Mouse (Mus musculus): ENCODE measurements around the gene Atp5j2.
"Not testable (repeated sequence)": the region's sequence is repeated elsewhere in the genome, so short reads cannot be mapped to it uniquely, and the experiment has no call there.

Atp5j2 gene

GRCm38 (mm10) chr5:145191962-145192361 is at the start of gene Atp5j2:
Gene Atp5j2 (minus strand): TSS chr5:145192062.
- DNase-seq (ENCODE audit: low read depth, low spot score) = no peak

- DNase-seq (ENCODE audit: low read depth, low spot score) = no peak
Observed at GRCm38 (mm10) chr5:145234636-145235035, 42.8 kb upstream of the Atp5j2 start.

GRCm38 (mm10) chr5:145231893-145232411 is 40.1 kb upstream of the Atp5j2 start:
- no peak for DNase-seq (ENCODE audit: low read depth, low spot score)

- peak; percentile 92 for DNase-seq (ENCODE audit: low read depth, low spot score)
Observed at GRCm38 (mm10) chr5:145231367-145231871, 39.6 kb upstream of the Atp5j2 start, which contains the start of gene Zfp655. Gene Zfp655 (plus strand): TSS chr5:145231715.

DNA sequence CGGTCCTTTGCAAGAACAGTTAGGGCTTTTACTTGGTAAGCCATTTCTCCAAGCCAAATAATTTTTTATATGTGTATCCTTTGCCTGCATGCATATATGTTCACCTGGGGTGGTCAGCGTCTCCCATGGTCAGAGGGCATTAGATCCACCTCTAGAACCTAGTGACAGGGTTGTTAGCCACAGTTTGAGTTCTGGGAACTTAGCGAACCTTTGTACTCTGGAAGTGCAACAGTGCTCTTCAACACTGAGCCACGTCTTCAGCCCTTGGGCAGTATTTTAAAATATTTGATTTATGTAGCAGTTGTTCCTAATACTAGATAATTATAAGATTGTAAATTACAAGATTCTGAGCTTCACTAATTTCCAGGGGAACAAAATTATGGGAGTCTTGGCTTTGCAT is 38.8 kb upstream of the Atp5j2 start:
- no peak for DNase-seq (ENCODE audit: low read depth, low spot score)

GRCm38 (mm10) chr5:145229283-145229682 is 37.4 kb upstream of the Atp5j2 start:
- not testable (repeated sequence) for DNase-seq (ENCODE audit: low read depth, low spot score)

DNA sequence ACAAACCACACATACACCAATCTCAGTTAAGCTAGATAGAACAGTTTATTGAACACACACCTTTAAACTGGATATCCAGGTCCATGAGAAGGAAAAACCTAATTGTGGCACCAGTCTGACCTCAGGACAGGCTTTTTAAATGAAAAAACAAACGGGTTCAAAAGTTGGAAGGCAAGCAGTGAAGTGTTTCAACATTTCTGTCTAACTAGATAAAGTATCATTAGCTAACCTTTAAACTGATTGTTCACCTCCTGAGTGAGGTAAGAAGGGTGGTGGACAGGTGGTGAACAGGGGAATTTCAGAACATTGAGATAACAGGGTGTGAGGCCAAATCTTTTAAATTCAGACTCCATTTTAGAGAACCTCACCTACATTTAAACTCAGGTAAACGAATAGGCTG is 34.6 kb upstream of the Atp5j2 start:
- no peak for DNase-seq (ENCODE audit: low read depth, low spot score)

DNA sequence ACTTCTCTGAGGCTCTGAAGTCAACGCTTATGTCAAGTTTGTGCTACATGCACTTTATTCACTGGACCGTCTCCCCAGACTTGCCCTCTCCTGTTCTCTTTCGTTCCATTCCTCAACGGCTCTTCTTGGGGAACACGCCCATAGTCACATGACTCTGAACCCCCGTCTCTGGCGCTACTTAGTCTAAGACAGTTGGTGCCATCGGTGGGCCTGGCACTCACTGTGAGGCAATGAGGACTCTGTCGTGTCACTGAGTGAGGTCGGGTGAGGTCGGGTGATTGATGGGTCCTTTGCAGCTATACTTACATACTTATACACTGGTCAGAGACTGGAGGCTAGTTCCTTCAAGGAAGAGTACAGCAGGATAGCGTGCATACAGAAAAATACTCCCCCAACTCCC is 31.5 kb upstream of the Atp5j2 start:
- DNase-seq (ENCODE audit: low read depth, low spot score) = no peak

DNA sequence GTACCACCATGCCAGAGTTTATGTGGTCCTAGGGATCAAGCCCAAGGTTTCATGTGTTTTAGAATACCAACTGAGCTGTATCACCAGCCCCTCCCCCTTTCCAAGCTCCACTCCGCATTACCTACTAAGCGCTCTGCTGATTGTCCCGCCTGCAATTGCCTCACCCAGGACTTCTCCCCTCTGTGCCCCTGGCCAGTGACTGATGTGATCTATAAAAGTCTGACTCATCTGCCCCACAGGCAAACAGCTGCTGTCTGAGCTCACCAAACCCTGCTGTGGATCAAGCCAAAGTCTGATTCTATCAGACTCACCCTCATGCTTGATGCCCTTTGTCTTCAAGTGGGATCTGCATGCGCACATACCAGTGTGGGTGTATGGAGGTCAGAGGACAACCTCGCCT is 31.0 kb upstream of the Atp5j2 start:
- no peak for DNase-seq (ENCODE audit: low read depth, low spot score)

GRCm38 (mm10) chr5:145219981-145220380 is 28.1 kb upstream of the Atp5j2 start:
- no peak for DNase-seq (ENCODE audit: low read depth, low spot score)

GRCm38 (mm10) chr5:145218671-145219070 is 26.8 kb upstream of the Atp5j2 start:
- DNase-seq (ENCODE audit: low read depth, low spot score) = no peak

DNA sequence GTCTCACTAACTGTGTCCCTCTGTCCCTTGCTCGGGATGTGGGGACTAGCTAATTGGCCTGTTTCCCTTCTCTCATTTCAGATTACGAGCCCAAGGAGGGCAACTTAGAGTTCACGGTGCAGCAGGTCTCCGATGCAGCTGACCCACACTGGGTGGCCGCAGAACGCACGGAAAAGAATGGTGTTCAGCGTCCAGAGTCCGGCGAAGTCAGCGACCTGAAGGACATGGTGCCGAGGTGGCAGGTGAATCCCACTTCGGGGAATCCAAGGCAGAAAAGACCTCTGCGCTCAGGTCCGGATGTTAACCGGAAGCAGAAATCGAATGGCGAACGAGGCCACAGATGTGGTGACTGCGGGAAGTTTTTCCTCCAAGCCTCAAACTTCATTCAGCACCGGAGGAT is 26.3 kb upstream of the Atp5j2 start:
- DNase-seq (ENCODE audit: low read depth, low spot score) = no peak

DNA sequence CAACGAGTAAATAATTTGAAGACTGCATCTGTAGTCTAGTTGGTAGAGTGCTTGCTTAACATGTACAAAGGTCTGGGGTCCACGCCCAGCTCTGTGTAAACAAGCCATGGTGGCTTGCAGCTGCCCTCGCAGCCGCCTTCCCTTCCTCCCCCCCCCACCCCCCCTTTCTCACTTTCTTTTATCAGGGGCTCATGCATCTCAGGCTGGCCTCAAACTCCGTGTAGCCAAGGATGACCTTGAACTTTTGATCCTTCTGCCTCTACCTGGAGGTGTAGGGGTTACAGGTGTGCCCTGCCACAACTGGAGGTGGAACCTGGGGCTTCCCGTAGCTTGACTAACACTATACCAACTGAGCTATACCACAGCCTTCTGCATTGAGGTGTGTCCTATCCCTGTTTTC is 25.9 kb upstream of the Atp5j2 start:
- no peak for DNase-seq (ENCODE audit: low read depth, low spot score)

DNA sequence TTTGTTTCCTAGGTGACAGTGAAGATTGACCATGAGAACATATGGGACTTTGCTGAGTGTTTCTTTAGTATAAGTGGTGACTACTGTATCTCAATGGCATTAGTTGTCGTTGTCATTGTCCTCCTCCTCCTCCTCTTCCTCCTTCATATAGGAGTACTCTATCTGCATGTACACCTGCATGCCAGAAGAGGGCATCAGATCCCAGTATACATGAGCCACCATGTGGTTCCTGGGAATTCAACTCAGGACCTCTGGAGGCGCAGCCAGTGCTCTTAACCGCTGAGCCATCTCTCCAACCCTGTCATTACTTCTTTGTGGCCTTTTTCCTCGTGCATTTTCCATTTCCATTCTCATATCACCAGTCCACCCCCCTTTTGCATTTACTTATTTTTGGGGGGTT is 22.8 kb upstream of the Atp5j2 start:
- DNase-seq (ENCODE audit: low read depth, low spot score) = no peak

GRCm38 (mm10) chr5:145213505-145213904 is 21.6 kb upstream of the Atp5j2 start:
- DNase-seq (ENCODE audit: low read depth, low spot score) = no peak

DNA sequence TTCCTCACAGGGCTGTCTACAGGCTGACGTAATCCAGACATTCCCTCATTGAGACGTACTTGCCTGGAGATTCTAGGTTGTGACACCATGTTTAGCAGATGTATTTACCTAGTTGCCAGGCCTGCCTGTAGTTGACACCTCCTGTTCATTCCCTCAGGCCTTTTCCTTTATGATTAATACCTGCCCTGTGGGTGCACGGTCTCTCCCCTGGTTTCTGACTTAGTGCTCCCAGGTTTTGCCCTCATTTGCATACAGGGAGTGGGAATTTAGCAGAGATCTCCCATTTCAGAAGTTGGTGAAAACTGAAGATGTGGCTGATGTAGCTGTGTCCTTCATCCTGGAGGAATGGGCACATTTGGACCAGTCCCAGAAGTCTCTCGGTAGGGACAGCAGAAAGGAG is 20.4 kb upstream of the Atp5j2 start:
- DNase-seq (ENCODE audit: low read depth, low spot score) = no peak

- DNase-seq (ENCODE audit: low read depth, low spot score) = no peak
Observed at GRCm38 (mm10) chr5:145211340-145211739, 19.5 kb upstream of the Atp5j2 start.

- not testable (repeated sequence) for DNase-seq (ENCODE audit: low read depth, low spot score)
Observed at GRCm38 (mm10) chr5:145208391-145208790, 16.5 kb upstream of the Atp5j2 start.

- DNase-seq (ENCODE audit: low read depth, low spot score) = no peak
Observed at GRCm38 (mm10) chr5:145207954-145208353, 16.1 kb upstream of the Atp5j2 start.

DNA sequence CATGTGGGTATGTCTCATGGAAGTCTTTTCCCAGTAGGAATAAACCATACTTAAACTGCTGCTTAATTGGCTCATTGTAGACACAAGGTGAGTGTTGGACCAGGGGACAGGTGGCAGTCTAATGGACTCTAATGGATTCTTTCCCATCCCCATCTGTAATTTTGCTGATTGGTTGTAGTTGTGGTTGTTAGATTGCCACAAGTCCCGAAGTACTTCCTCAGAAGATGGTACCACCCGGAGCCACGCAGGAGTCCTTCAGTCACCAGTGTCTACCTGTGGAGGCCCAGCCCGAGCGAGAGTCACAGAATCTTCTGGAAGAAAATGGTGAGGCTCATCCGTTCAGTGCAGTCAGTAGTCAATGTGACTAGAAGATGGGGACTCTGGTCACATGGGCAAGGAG is 15.5 kb upstream of the Atp5j2 start:
- DNase-seq (ENCODE audit: low read depth, low spot score) = no peak

- no peak for DNase-seq (ENCODE audit: low read depth, low spot score)
Observed at GRCm38 (mm10) chr5:145205041-145205440, 13.2 kb upstream of the Atp5j2 start.

DNA sequence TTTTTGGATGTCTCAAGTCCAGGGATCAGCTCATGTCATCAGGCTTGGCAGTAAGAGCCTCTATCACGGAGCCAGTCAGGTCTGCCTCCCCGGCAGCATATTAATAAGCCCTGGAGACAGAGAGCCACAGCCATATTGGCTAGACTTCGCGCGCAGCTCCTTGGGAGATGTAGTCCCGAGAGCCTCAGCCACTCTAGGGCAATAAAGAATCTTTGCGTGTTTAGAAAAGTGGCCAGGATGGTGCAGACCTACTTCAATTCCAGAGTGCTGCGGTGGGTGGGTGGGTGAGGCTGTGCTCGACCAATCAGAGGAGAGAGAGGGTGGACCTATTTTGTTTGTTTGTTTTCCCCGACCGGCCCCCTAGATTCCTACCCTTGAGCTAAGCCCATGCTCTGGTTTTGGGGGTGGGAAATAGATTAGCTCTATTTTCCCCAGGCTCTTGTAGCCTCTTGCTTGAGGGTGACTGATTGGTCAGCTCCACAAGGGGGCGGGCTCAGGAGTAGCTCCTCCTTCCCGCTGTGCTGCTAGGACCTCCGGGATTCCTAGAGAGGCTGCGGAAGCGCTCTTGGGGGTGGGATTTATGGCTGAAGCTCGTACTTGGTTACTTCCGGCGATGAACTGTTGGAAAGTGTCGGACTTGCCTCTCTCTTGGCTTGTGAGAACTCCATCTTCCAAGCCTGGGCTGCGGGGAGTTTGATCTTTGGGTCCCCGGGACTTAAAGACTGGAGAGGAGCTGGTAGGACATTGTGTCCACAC is 12.3 kb upstream of the Atp5j2 start, which contains the start of gene Zkscan5:
Zkscan5 (plus strand) TSS at position 627 of the 756 bp plus-strand sequence.
- peak; percentile 94 for DNase-seq (ENCODE audit: low read depth, low spot score)

GRCm38 (mm10) chr5:145202446-145202845 is 10.6 kb upstream of the Atp5j2 start:
- DNase-seq (ENCODE audit: low read depth, low spot score) = no peak
